Mouse (Mus musculus): ENCODE results near the gene Zc3h10. TPM values are rescaled to one million over a fixed set of nuclear protein-coding genes. Genes with fewer than 3 reads are reported as not detected.

The Zc3h10 gene
- polyA plus RNA-seq, 1 experiment from 2014 or later: 8.0 TPM

DNA sequence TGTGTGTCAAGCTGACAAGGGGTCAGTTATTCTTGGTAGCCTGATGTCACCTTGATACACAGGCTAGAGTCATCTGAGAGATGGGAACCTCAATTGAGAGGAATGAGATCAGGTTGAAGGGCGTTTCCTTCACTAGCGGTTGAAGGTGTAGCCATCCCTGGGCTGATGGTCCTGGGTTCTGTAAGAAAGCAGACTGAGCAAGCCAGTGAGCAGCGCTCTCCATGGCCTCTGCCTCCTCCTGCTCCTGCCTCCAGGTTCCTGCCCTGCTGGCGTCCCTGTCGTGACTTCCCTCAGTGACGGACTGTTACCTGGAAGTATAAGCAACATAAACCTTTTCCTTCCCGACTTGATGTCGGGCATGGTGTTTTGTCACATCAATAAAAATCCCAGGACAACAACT lies 44.0 kb downstream of the Zc3h10 start:
- Histone ChIP-seq H3K27me3 (ENCODE audit: control insufficient read depth, insufficient read depth, low read length) (no peaks in the 10 kb centered on the region), H3K4me2 (no peak overlapping the region), H3K9me3 (replicated peaks; ENCODE audit: control insufficient read depth, low read length) (no peaks in the 10 kb centered on the region), H3K9ac (ENCODE audit: low read depth, low read length) (no peak overlapping the region), H3K4me1 (ENCODE audit: control insufficient read depth, insufficient read depth, low read length) (peaks cover 3% of the 10 kb centered on the region), H3K36me3 (ENCODE audit: control insufficient read depth, insufficient read depth, low read length) (no peaks in the 10 kb centered on the region), H3K4me3 (ENCODE audit: low read depth, low read length) (no peak overlapping the region), H3K27ac (ENCODE audit: low read depth, low read length) (no peak overlapping the region)
- ATAC-seq (replicated peaks; ENCODE audit: insufficient number of reproducible peaks, low FRiP score, low TSS enrichment): no peak
- WGBS (ENCODE audit: insufficient replicate concordance): 80% methylated on average over 8 of the region's 8 CpGs

DNA sequence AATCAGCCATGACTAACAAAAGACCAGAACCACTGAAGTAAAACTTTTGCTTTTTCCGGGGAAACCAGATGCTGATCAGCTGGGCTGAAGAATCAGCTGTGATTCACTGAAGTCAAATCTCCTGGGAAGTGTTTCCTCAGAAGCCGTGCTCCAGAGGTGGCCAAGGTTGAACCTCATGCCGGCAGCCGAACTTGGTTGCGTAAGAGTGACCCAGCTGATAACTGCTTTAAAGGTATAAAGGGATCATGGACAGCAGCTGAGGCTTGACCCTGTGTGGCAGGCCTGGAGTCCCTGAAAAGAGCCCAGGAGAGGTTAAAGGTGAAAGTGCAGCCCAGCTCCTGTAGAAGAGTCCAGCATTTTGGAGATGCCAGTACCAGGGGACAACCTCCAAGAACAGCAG lies 45.2 kb downstream of the Zc3h10 start:
- no peaks in the 10 kb centered on the region for H3K27me3 ChIP-seq (ENCODE audit: control insufficient read depth, insufficient read depth, low read length)
- ATAC-seq (replicated peaks; ENCODE audit: insufficient number of reproducible peaks, low FRiP score, low TSS enrichment): no peak
- H3K9ac ChIP-seq (ENCODE audit: low read depth, low read length): no peak overlapping the region
- WGBS (ENCODE audit: insufficient replicate concordance): 79% methylated on average over 5 of the region's 5 CpGs
- H3K4me1 ChIP-seq (ENCODE audit: control insufficient read depth, insufficient read depth, low read length): peaks cover 4% of the 10 kb centered on the region
- no peaks in the 10 kb centered on the region for H3K9me3 ChIP-seq (replicated peaks; ENCODE audit: control insufficient read depth, low read length)
- H3K36me3 ChIP-seq (ENCODE audit: control insufficient read depth, insufficient read depth, low read length): no peaks in the 10 kb centered on the region
- no peak overlapping the region for H3K4me3 ChIP-seq (ENCODE audit: low read depth, low read length)
- no peak overlapping the region for H3K4me2 ChIP-seq
- H3K27ac ChIP-seq (ENCODE audit: low read depth, low read length): no peak overlapping the region

DNA sequence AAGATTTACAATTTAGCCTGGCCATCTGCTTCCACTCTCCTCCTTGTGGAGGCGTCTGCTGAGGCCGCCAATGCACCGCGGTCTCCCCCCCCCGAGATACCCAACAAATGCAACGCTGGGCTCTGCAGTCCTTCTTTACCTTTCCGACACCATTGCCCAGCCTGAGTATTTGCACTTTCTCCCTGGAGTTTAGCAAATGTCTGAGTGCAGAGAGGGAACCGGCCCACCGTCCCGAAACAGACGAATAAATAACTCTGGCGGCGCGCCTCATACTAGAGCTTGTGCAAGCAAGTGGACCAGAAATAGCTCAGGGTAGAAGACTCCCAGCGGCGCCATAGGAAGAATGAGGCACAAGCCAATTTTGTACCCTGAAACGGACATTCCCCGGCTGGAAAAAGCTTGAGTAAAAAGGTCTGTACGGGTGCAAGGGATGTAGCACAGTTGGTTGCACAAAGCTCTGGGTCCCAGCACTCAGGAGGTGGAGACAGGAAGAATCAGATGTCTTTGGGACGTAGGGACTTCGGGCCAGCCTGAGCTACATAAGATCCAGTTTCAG lies 48.4 kb downstream of the Zc3h10 start:
- Histone ChIP-seq H3K27ac (ENCODE audit: low read depth, low read length) (peak overlapping the region; percentile 88), H3K4me1 (ENCODE audit: control insufficient read depth, insufficient read depth, low read length) (peaks cover 26% of the 10 kb centered on the region), H3K9me3 (replicated peaks; ENCODE audit: control insufficient read depth, low read length) (no peaks in the 10 kb centered on the region), H3K4me2 (peak overlapping the region; percentile 66), H3K36me3 (ENCODE audit: control insufficient read depth, insufficient read depth, low read length) (no peaks in the 10 kb centered on the region), H3K27me3 (ENCODE audit: control insufficient read depth, insufficient read depth, low read length) (no peaks in the 10 kb centered on the region), H3K9ac (ENCODE audit: low read depth, low read length) (peak overlapping the region; percentile 70), H3K4me3 (ENCODE audit: low read depth, low read length) (peak overlapping the region; percentile 51)
- WGBS (ENCODE audit: insufficient replicate concordance): 2% methylated on average over 21 of the region's 21 CpGs
- ATAC-seq (replicated peaks; ENCODE audit: insufficient number of reproducible peaks, low FRiP score, low TSS enrichment): peak; percentile 18; the same call in 1 of the 2 replicates

DNA sequence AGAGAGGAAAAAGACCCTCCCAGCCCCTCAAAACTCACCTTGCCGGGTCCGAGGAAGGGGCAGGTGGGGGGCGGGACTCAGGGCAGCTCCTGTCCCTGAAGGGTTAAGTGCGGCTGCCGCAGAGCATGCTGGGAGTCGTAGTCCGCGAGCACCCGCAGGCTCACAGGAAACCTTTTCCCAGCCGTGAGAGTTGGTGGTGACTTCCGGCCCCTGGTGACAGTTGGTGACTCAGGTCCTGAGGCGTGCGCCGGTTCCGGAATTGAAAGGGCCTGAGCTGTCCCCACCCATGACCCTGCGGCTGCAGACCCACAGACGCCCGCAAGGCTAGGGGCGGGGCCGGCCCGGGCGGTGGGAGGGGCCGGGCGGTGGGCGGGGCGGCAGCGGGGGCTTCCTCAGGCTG lies 49.0 kb downstream of the Zc3h10 start, which contains the start of gene Myl6b:
TSS of gene Myl6b (minus strand) at position 96 of the 400 bp plus-strand sequence.
- peak within 1 kb of the TSS; percentile 51 for H3K4me3 ChIP-seq (ENCODE audit: low read depth, low read length)
- peak; percentile 90 for ATAC-seq (replicated peaks; ENCODE audit: insufficient number of reproducible peaks, low FRiP score, low TSS enrichment)
- peaks cover 24% of the 10 kb centered on the region for H3K4me1 ChIP-seq (ENCODE audit: control insufficient read depth, insufficient read depth, low read length)
- peak within 1 kb of the TSS; percentile 70 for H3K9ac ChIP-seq (ENCODE audit: low read depth, low read length)
- WGBS (ENCODE audit: insufficient replicate concordance): 0% methylated on average over 27 of the region's 27 CpGs
- H3K9me3 ChIP-seq (replicated peaks; ENCODE audit: control insufficient read depth, low read length): no peaks in the 10 kb centered on the region
- H3K27ac ChIP-seq (ENCODE audit: low read depth, low read length): peak within 1 kb of the TSS; percentile 88
- H3K27me3 ChIP-seq (ENCODE audit: control insufficient read depth, insufficient read depth, low read length): no peaks in the 10 kb centered on the region
- H3K36me3 ChIP-seq (ENCODE audit: control insufficient read depth, insufficient read depth, low read length): no peaks in the 10 kb centered on the region
- H3K4me2 ChIP-seq: peak within 1 kb of the TSS; percentile 66

DNA sequence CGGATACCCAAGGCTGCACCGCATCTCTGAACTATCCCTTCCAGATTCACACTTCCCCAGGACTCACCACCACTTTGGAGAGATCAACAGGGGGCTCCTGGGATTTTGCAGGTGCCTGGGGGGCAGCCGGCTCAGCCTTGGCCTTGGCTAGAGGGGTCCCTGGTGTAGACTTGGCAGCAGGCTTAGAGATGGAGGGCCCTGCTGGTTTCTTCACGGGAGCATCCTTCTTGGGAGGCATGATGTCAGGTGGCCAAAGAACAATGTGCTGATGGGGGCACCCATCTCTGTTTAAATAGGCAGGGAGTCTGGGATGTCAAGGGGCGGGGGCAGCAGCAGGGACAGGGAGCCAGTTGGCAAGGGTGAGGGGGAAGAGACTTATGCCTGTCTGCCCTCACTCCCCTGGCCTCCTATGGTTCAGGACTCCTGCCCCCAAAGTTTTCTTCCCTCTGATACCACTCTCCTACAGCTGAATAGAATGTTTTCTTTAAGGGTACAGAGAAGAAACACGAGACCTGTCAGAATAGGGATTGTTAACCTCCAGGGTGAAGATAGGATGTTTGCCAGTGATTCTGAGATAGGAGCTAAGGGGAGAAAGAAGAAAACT lies 50.3 kb downstream of the Zc3h10 start:
- Histone ChIP-seq H3K27me3 (ENCODE audit: control insufficient read depth, insufficient read depth, low read length) (no peaks in the 10 kb centered on the region), H3K9ac (ENCODE audit: low read depth, low read length) (peak overlapping the region; percentile 39; the same call in 1 of the 2 replicates), H3K4me2 (no peak overlapping the region; the same call in 1 of the 2 replicates), H3K9me3 (replicated peaks; ENCODE audit: control insufficient read depth, low read length) (no peaks in the 10 kb centered on the region), H3K27ac (ENCODE audit: low read depth, low read length) (no peak overlapping the region), H3K4me1 (ENCODE audit: control insufficient read depth, insufficient read depth, low read length) (peaks cover 24% of the 10 kb centered on the region), H3K36me3 (ENCODE audit: control insufficient read depth, insufficient read depth, low read length) (no peaks in the 10 kb centered on the region), H3K4me3 (ENCODE audit: low read depth, low read length) (no peak overlapping the region)
- no peak for ATAC-seq (replicated peaks; ENCODE audit: insufficient number of reproducible peaks, low FRiP score, low TSS enrichment)
- WGBS (ENCODE audit: insufficient replicate concordance): 44% methylated on average over 6 of the region's 6 CpGs

DNA sequence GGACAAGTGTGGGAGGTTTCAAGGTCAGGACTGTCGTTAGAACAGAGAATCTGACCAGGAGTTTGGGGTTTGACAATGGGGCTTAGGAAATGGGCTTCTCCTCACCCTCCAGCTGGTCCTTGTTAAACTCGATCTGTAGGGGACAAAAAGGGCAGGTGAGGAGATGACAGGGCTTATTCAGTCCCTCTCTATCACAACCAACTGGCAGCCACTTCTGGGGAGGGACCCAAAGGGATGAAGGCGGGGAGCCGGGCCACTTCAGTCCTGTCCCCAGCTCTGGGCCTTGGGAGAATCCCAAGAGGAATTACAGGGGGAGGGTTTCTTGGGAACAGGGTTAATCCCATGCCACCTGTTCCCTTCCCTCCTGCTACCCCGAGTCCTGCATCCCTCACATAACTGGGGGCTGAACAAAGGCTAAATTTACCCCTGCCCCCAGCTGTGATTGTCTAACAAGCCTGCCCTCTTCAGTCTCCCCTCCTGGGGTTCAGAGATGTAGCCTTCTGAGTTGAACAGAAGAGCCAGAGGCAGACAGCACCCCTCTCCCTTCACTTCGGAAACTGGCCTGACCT lies 51.0 kb downstream of the Zc3h10 start:
- Histone ChIP-seq H3K9ac (ENCODE audit: low read depth, low read length) (no peak overlapping the region), H3K4me3 (ENCODE audit: low read depth, low read length) (no peak overlapping the region), H3K27ac (ENCODE audit: low read depth, low read length) (no peak overlapping the region), H3K9me3 (replicated peaks; ENCODE audit: control insufficient read depth, low read length) (no peaks in the 10 kb centered on the region), H3K36me3 (ENCODE audit: control insufficient read depth, insufficient read depth, low read length) (no peaks in the 10 kb centered on the region), H3K27me3 (ENCODE audit: control insufficient read depth, insufficient read depth, low read length) (no peaks in the 10 kb centered on the region), H3K4me2 (no peak overlapping the region), H3K4me1 (ENCODE audit: control insufficient read depth, insufficient read depth, low read length) (peaks cover 30% of the 10 kb centered on the region)
- WGBS (ENCODE audit: insufficient replicate concordance): 39% methylated on average over 6 of the region's 6 CpGs
- no peak for ATAC-seq (replicated peaks; ENCODE audit: insufficient number of reproducible peaks, low FRiP score, low TSS enrichment)

DNA sequence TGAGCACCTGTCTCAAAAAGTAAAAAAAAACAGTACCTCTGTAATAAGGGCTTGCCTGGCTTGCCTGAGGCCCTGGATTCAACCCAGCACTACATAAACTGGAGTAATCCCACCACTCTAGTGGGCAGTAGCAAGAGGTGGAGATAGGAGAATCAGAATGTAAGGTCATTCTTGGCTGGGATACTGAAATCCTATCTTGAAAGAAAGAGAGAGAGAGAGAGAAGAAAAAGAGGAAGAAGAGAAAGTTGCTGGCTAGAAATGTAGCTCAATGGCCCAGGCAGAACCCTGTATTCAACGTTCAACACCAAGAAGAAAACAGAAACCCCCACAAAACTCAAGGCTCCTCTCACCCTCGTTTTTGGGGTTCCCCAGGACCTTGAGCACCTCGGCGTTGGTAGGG lies 51.7 kb downstream of the Zc3h10 start:
- no peak for ATAC-seq (replicated peaks; ENCODE audit: insufficient number of reproducible peaks, low FRiP score, low TSS enrichment)
- Histone ChIP-seq H3K27ac (ENCODE audit: low read depth, low read length) (no peak overlapping the region), H3K9ac (ENCODE audit: low read depth, low read length) (no peak overlapping the region), H3K4me3 (ENCODE audit: low read depth, low read length) (no peak overlapping the region), H3K36me3 (ENCODE audit: control insufficient read depth, insufficient read depth, low read length) (peaks cover 4% of the 10 kb centered on the region), H3K4me1 (ENCODE audit: control insufficient read depth, insufficient read depth, low read length) (peaks cover 37% of the 10 kb centered on the region), H3K9me3 (replicated peaks; ENCODE audit: control insufficient read depth, low read length) (no peaks in the 10 kb centered on the region), H3K4me2 (no peak overlapping the region), H3K27me3 (ENCODE audit: control insufficient read depth, insufficient read depth, low read length) (no peaks in the 10 kb centered on the region)
- 76% methylated on average over 4 of the region's 4 CpGs for WGBS (ENCODE audit: insufficient replicate concordance)

DNA sequence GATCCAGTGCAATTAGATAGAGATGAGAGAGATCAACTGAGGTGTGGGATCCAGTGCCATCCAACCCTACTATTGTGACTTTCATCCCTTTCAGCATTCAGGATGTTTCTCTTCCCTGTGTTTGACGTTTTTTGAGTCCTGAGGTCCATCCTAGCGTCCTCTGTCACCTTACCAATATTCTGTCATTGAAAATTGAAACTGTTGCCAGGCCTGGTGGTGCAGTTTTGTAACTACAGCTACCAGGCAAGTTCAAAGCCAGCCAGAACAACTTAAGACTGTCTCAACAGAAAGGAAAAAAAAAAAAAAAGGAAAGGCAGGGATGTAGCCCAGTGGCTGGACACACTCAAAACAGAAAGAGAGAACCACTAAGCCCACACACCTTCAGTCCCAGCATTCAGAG lies 52.3 kb downstream of the Zc3h10 start:
- Histone ChIP-seq H3K27me3 (ENCODE audit: control insufficient read depth, insufficient read depth, low read length) (no peaks in the 10 kb centered on the region), H3K9me3 (replicated peaks; ENCODE audit: control insufficient read depth, low read length) (no peaks in the 10 kb centered on the region), H3K27ac (ENCODE audit: low read depth, low read length) (peak overlapping the region; percentile 97), H3K36me3 (ENCODE audit: control insufficient read depth, insufficient read depth, low read length) (peaks cover 8% of the 10 kb centered on the region), H3K4me3 (ENCODE audit: low read depth, low read length) (peak overlapping the region; percentile 94), H3K4me1 (ENCODE audit: control insufficient read depth, insufficient read depth, low read length) (peaks cover 41% of the 10 kb centered on the region), H3K4me2 (peak overlapping the region; percentile 87), H3K9ac (ENCODE audit: low read depth, low read length) (peak overlapping the region; percentile 98)
- 74% methylated on average over 2 of the region's 2 CpGs for WGBS (ENCODE audit: insufficient replicate concordance)
- no peak for ATAC-seq (replicated peaks; ENCODE audit: insufficient number of reproducible peaks, low FRiP score, low TSS enrichment)
